Mouse (Mus musculus) WW6 (cell line): Measurements from ENCODE around the gene Capzb.

Source experiments
- DNase-seq: peaks from one replicate; pipeline ENCODE4 v3.0.0-alpha.2; 2013; ENCODE audit warnings: low read depth, low spot score

The Capzb gene

GRCm38 (mm10) chr4:139234261-139234660 is 41.6 kb downstream of the Capzb start:
- no peak for DNase-seq

GRCm38 (mm10) chr4:139235556-139235955 is 42.9 kb downstream of the Capzb start:
- no peak for DNase-seq

GRCm38 (mm10) chr4:139238612-139239011 is 45.9 kb downstream of the Capzb start:
- no peak for DNase-seq

- no peak for DNase-seq
Measured at GRCm38 (mm10) chr4:139240334-139240733, 47.6 kb downstream of the Capzb start.

- no peak for DNase-seq
Measured at GRCm38 (mm10) chr4:139241678-139242606, 49.2 kb downstream of the Capzb start.

- DNase-seq, result no peak
Measured at GRCm38 (mm10) chr4:139242607-139242955, 49.9 kb downstream of the Capzb start.

GRCm38 (mm10) chr4:139244176-139244575 is 51.5 kb downstream of the Capzb start:
- DNase-seq, result no peak

GRCm38 (mm10) chr4:139244766-139245165 is 52.1 kb downstream of the Capzb start:
- no peak for DNase-seq

- no peak for DNase-seq
Measured at GRCm38 (mm10) chr4:139245534-139245933, 52.8 kb downstream of the Capzb start.

GRCm38 (mm10) chr4:139246130-139246877 is 53.6 kb downstream of the Capzb start:
- DNase-seq, result no peak

GRCm38 (mm10) chr4:139247966-139248365 is 55.3 kb downstream of the Capzb start:
- DNase-seq, result no peak

GRCm38 (mm10) chr4:139248736-139249135 is 56.0 kb downstream of the Capzb start:
- DNase-seq, result no peak

GRCm38 (mm10) chr4:139250043-139250442 is 57.3 kb downstream of the Capzb start:
- no peak for DNase-seq

GRCm38 (mm10) chr4:139250886-139251285 is 58.2 kb downstream of the Capzb start:
- DNase-seq, result no peak

- DNase-seq, result peak; percentile 24
Measured at GRCm38 (mm10) chr4:139252051-139252760, 59.5 kb downstream of the Capzb start.

GRCm38 (mm10) chr4:139253206-139253605 is 60.5 kb downstream of the Capzb start:
- no peak for DNase-seq

GRCm38 (mm10) chr4:139256146-139256545 is 63.4 kb downstream of the Capzb start:
- no peak for DNase-seq

- DNase-seq, result no peak
Measured at GRCm38 (mm10) chr4:139256708-139257107, 64.0 kb downstream of the Capzb start.

- no peak for DNase-seq
Measured at GRCm38 (mm10) chr4:139258621-139259301, 66.1 kb downstream of the Capzb start.

GRCm38 (mm10) chr4:139259302-139259871 is 66.7 kb downstream of the Capzb start:
- DNase-seq, result no peak

GRCm38 (mm10) chr4:139262981-139263380 is 70.3 kb downstream of the Capzb start:
- no peak for DNase-seq
